8 mouse cellular contexts compared by ENCODE assay signal in the genomic region with DNA sequence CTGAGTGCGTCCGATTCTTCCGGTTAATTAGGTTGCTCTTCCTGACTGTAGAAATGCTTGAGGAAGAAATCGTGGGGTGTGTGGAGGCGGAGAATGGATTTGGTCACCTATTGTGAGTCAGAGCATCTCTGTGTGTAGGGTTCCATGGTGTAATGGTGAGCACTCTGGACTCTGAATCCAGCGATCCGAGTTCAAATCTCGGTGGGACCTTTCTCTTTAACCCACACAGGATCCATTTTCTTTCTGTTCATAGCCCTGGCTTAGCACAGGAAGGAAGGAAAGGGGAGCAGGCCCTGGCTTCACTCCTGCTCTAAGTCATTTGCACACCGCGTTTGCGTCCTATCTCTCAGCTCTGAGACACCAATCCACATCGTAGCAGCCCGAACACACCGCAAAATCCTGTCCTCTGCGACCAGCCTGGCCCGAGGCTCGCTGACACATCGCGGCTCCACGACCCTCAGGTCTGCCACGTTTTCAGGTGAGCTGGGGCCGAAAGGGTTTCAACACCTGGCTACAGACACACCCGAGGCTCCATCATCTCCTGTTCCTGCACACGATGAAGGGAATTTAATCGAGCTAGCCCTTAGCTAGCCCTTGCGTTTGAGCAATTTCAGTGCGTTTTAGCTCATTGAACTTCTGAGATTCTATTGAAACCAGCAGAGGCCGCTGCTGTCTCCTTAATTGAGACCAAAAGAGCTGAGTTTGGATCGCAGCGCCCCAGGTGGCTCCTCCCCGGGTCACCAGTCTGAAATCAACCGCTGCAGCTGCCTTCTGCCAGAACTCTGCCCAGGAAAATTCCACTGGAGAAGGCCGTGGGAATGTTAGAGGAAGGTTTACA. TPM values are rescaled to one million over a fixed set of nuclear protein-coding genes. Genes with fewer than 3 reads are reported as not detected.
DNase-seq lines count a peak whose midpoint lies in the region; ATAC-seq and TF ChIP-seq lines count a peak whose summit lies in the region.

No protein-coding gene starts in this region.

- no peaks in the 10 kb centered on the region for H3K27me3 ChIP-seq in intestine, postnatal 0 days (replicated peaks; ENCODE audit: control insufficient read depth, insufficient read depth, low read length)
- peaks cover 59% of the 10 kb centered on the region for H3K27me3 ChIP-seq in limb, embryonic 10.5 days (ENCODE audit: low read depth, poor library complexity, severe bottlenecking)
- H3K27me3 ChIP-seq in midbrain, embryonic 11.5 days (ENCODE audit: control insufficient read depth, insufficient read depth, low read length) = peaks cover 15% of the 10 kb centered on the region
- no peaks in the 10 kb centered on the region for H3K27me3 ChIP-seq in small intestine, adult 2 months (ENCODE audit: control insufficient read depth, insufficient read depth, low read length)

- peaks cover 3% of the 10 kb centered on the region; the same call in 1 of the 2 replicates for H3K4me1 ChIP-seq in cortical plate, adult 2 months (ENCODE audit: control insufficient read depth, insufficient read depth, low read length)
- peaks cover 6% of the 10 kb centered on the region; the same call in 1 of the 2 replicates for H3K4me1 ChIP-seq in intestine, postnatal 0 days (replicated peaks; ENCODE audit: control insufficient read depth, insufficient read depth, low read length)
- peaks cover 28% of the 10 kb centered on the region for H3K4me1 ChIP-seq in limb, embryonic 10.5 days
- peaks cover 3% of the 10 kb centered on the region; the same call in 1 of the 2 replicates for H3K4me1 ChIP-seq in midbrain, embryonic 11.5 days (ENCODE audit: control insufficient read depth, insufficient read depth, low read length)
- peaks cover 5% of the 10 kb centered on the region; the same call in 1 of the 2 replicates for H3K4me1 ChIP-seq in small intestine, adult 2 months (ENCODE audit: control insufficient read depth, insufficient read depth, insufficient read length, low read length)

- no peak for TF ChIP-seq POLR2A in cortical plate, adult 2 months (IDR thresholded peaks at IDR 0.05; ENCODE audit: extremely low read depth, insufficient read depth, low read length)
- no peak for TF ChIP-seq POLR2A in small intestine, adult 2 months (IDR thresholded peaks at IDR 0.05; ENCODE audit: low read depth, low read length)

- peak; percentile 65 for DNase-seq in gastrocnemius, adult 18-20 months (ENCODE audit: low spot score)
- DNase-seq in gastrocnemius, postnatal 25 days = no peak
- peak; percentile 62 for DNase-seq in gastrocnemius, postnatal 14 days
- peak; percentile 83 for DNase-seq in limb, embryonic 10.5 days (ENCODE audit: low spot score)
- peak; percentile 96 for DNase-seq in midbrain, embryonic 11.5 days (ENCODE audit: low spot score, missing footprints)

- peak overlapping the region; percentile 78 for H3K4me2 ChIP-seq in intestine, postnatal 0 days (replicated peaks; ENCODE audit: low read depth)
- peak overlapping the region; percentile 60 for H3K4me2 ChIP-seq in midbrain, embryonic 11.5 days

- no peaks in the 10 kb centered on the region for H3K9me3 ChIP-seq in intestine, postnatal 0 days (ENCODE audit: control insufficient read depth)
- H3K9me3 ChIP-seq in limb, embryonic 10.5 days (replicated peaks) = no peaks in the 10 kb centered on the region
- no peaks in the 10 kb centered on the region for H3K9me3 ChIP-seq in midbrain, embryonic 11.5 days (ENCODE audit: control insufficient read depth, low read length)

- peak overlapping the region; percentile 35 for H3K4me3 ChIP-seq in cortical plate, adult 2 months (ENCODE audit: insufficient read depth, low read length)
- peak overlapping the region; percentile 37 for H3K4me3 ChIP-seq in intestine, postnatal 0 days (ENCODE audit: low read depth, low read length)
- H3K4me3 ChIP-seq in limb, embryonic 10.5 days = peak overlapping the region; percentile 49
- H3K4me3 ChIP-seq in midbrain, embryonic 11.5 days (ENCODE audit: low read depth, low read length) = peak overlapping the region; percentile 30
- H3K4me3 ChIP-seq in small intestine, adult 2 months (ENCODE audit: low read depth, low read length) = peak overlapping the region; percentile 68

- H3K27ac ChIP-seq in cortical plate, adult 2 months (ENCODE audit: insufficient read depth, low read length) = 0 out of 2 replicates have a peak overlapping the region, but pooled peaks have one; percentile 1
- peak overlapping the region; percentile 21 for H3K27ac ChIP-seq in intestine, postnatal 0 days (ENCODE audit: low read depth, low read length)
- peak overlapping the region; percentile 44; the same call in 1 of the 2 replicates for H3K27ac ChIP-seq in limb, embryonic 10.5 days
- H3K27ac ChIP-seq in midbrain, embryonic 11.5 days (ENCODE audit: low read depth, low read length) = no peak overlapping the region
- 0 out of 2 replicates have a peak overlapping the region, but pooled peaks have one; percentile 19 for H3K27ac ChIP-seq in small intestine, adult 2 months (ENCODE audit: insufficient read depth, low read depth, low read length)

- ATAC-seq in intestine, postnatal 0 days = peak; percentile 34; the same call in 1 of the 2 replicates
- ATAC-seq in midbrain, embryonic 11.5 days (ENCODE audit: low FRiP score) = peak; percentile 55

- no peaks in the 10 kb centered on the region for H3K36me3 ChIP-seq in intestine, postnatal 0 days (ENCODE audit: control insufficient read depth, insufficient read depth)
- no peaks in the 10 kb centered on the region for H3K36me3 ChIP-seq in limb, embryonic 10.5 days
- H3K36me3 ChIP-seq in midbrain, embryonic 11.5 days (ENCODE audit: control insufficient read depth, insufficient read depth, low read length) = no peaks in the 10 kb centered on the region
- no peaks in the 10 kb centered on the region for H3K36me3 ChIP-seq in small intestine, adult 2 months (ENCODE audit: control insufficient read depth, insufficient read depth, low read length)

- peak overlapping the region; percentile 44 for H3K9ac ChIP-seq in intestine, postnatal 0 days (ENCODE audit: low read depth, low read length)
- H3K9ac ChIP-seq in midbrain, embryonic 11.5 days (ENCODE audit: low read length) = peak overlapping the region; percentile 24; the same call in 1 of the 2 replicates

- 4% methylated on average over 33 of the region's 33 CpGs for WGBS in intestine, postnatal 0 days
- WGBS in limb, embryonic 10.5 days = under 1% methylated on average over 33 of the region's 33 CpGs
- 1% methylated on average over 33 of the region's 33 CpGs for WGBS in midbrain, embryonic 11.5 days
- 3% methylated on average over 33 of the region's 33 CpGs for WGBS in small intestine, adult 2 months

- intact Hi-C loops in gastrocnemius, postnatal 14 days (cut with DNase I; ENCODE audit: low total_unique reads) = loop anchor here (5.0 kb wide), 1 partner anchor 196 kb away; no protein-coding TSS in a partner anchor

- peak; percentile 55 for TF ChIP-seq CTCF in cortical plate, adult 2 months (IDR thresholded peaks at IDR 0.05; ENCODE audit: extremely low read depth, insufficient read depth, low read length)
- peak; percentile 83 for TF ChIP-seq CTCF in intestine, postnatal 0 days (IDR thresholded peaks at IDR 0.05; ENCODE audit: low read depth)
- TF ChIP-seq CTCF in small intestine, adult 2 months (IDR thresholded peaks at IDR 0.05; ENCODE audit: extremely low read depth, insufficient read length, insufficient replicate concordance, low read depth, low read length) = peak; percentile 78; the same call in 1 of the 2 replicates

RNA-seq across cellular contexts. Expression of a gene that starts 7.0 kb away (rescaled TPM):
- not detected for total RNA-seq in gastrocnemius, adult 18-20 months (2021)
- not detected for total RNA-seq in gastrocnemius, postnatal 25 days (2021)
- polyA plus RNA-seq in cortical plate, adult 2 months (2012; rRNA removed) = not detected in 2 replicates
- not detected for total RNA-seq in gastrocnemius, postnatal 14 days (2021)
- polyA plus RNA-seq in intestine, postnatal 0 days (2015; fragmentation: Nextera tagmentation; extraction: Ambion mirVana) = not detected in 2 replicates
- not detected in 2 replicates for polyA plus RNA-seq in limb, embryonic 10.5 days (2016; fragmentation: Nextera tagmentation; extraction: Ambion mirVana)
- polyA plus RNA-seq in midbrain, embryonic 11.5 days (2014; fragmentation: Nextera tagmentation; extraction: Ambion mirVana) = not detected in 2 replicates
- polyA plus RNA-seq in small intestine, adult 2 months (2012; rRNA removed) = not detected in 2 replicates

RNA-seq across cellular contexts. Expression of a gene that starts 23.5 kb away (rescaled TPM):
- total RNA-seq in gastrocnemius, adult 18-20 months (2021) = 100 to 1,000 TPM; 192 to 194 TPM
- 100 to 1,000 TPM; 117 to 130 TPM for total RNA-seq in gastrocnemius, postnatal 25 days (2021)
- 33.2 and 33.8 TPM in 2 replicates for polyA plus RNA-seq in cortical plate, adult 2 months (2012; rRNA removed)
- total RNA-seq in gastrocnemius, postnatal 14 days (2021) = 10 to 100 TPM; 65.3 to 69.8 TPM
- 3.1 and 4.1 TPM in 2 replicates for polyA plus RNA-seq in intestine, postnatal 0 days (2015; fragmentation: Nextera tagmentation; extraction: Ambion mirVana)
- polyA plus RNA-seq in limb, embryonic 10.5 days (2016; fragmentation: Nextera tagmentation; extraction: Ambion mirVana) = 4.3 and 5.8 TPM in 2 replicates
- polyA plus RNA-seq in midbrain, embryonic 11.5 days (2014; fragmentation: Nextera tagmentation; extraction: Ambion mirVana) = 6.4 and 6.9 TPM in 2 replicates
- 0.90 and 1.2 TPM in 2 replicates for polyA plus RNA-seq in small intestine, adult 2 months (2012; rRNA removed)

RNA-seq across cellular contexts. Expression of a gene that starts 52.9 kb away (rescaled TPM):
- 1 to 10 TPM; 5.7 to 6.5 TPM for total RNA-seq in gastrocnemius, adult 18-20 months (2021)
- 1 to 10 TPM; 4.9 to 6.0 TPM for total RNA-seq in gastrocnemius, postnatal 25 days (2021)
- 3.1 and 3.4 TPM in 2 replicates for polyA plus RNA-seq in cortical plate, adult 2 months (2012; rRNA removed)
- total RNA-seq in gastrocnemius, postnatal 14 days (2021) = 1 to 10 TPM; 3.8 to 4.1 TPM
- 91.9 and 94.6 TPM in 2 replicates for polyA plus RNA-seq in intestine, postnatal 0 days (2015; fragmentation: Nextera tagmentation; extraction: Ambion mirVana)
- polyA plus RNA-seq in limb, embryonic 10.5 days (2016; fragmentation: Nextera tagmentation; extraction: Ambion mirVana) = 0.30 and 0.73 TPM in 2 replicates
- polyA plus RNA-seq in midbrain, embryonic 11.5 days (2014; fragmentation: Nextera tagmentation; extraction: Ambion mirVana) = 0.40 and 0.77 TPM in 2 replicates
- 11.3 and 84.1 TPM in 2 replicates for polyA plus RNA-seq in small intestine, adult 2 months (2012; rRNA removed)
